Comparison of ENCODE assay signal across 9 mouse cellular contexts in genomic region chr7:65734024-65734423, GRCm38 (mm10). TPM values are rescaled to one million over a fixed set of nuclear protein-coding genes. Genes with fewer than 3 reads are reported as not detected.
DNase-seq lines count a peak whose midpoint lies in the region; ATAC-seq lines count a peak whose summit lies in the region.
"Had no signal": no experiment of that assay in that cellular context is flagged by ENCODE, and none has a peak within 500 bp of the region (broad histone marks: within the 10 kb centered on the region; RNA-seq: fewer than 3 reads in every experiment).

No protein-coding gene starts in this region.

- intact Hi-C loops in left cerebral cortex, postnatal 25 days (cut with DNase I): loop anchor here (5.0 kb wide), 1 partner anchor 293 kb away; no protein-coding TSS in a partner anchor
- intact Hi-C loops in left cerebral cortex, postnatal 10 days (cut with DNase I): loop anchor here (10.0 kb wide), 2 partner anchors 201 to 321 kb away; partner anchors contain the start of gene Snrpa1

- ATAC-seq in frontal cortex, adult (ENCODE audit: low TSS enrichment): peak; percentile 64; the same call in 1 of the 2 replicates
- no peak for ATAC-seq in megakaryocyte, adult 5-6 weeks (ENCODE audit: poor library complexity, severe bottlenecking)
- ATAC-seq: inflammation-experienced regulatory T-cells, adult 6 months had no signal

- no peak for DNase-seq in frontal cortex, postnatal 10 days (ENCODE audit: low spot score in 2 of 2)
- DNase-seq in left cerebral cortex, postnatal 25 days (ENCODE audit: low spot score in 2 of 2): peak; percentile 12 to 21
- no peak for DNase-seq in left cerebral cortex, postnatal 10 days (ENCODE audit: extremely low spot score in 1 of 2, low spot score in 2 of 2)
- peak; percentile 21 to 24 for DNase-seq in adrenal gland, postnatal 36 days
- DNase-seq in lung, postnatal 10 days: peak; percentile 26
- DNase-seq: thymus, postnatal 4 days had no signal

RNA-seq across cellular contexts. Expression of gene Tm2d3, which starts 43.1 kb away (rescaled TPM):
- total RNA-seq in left cerebral cortex, postnatal 25 days (2021): 10 to 100 TPM; 50.2 to 59.7 TPM
- total RNA-seq in left cerebral cortex, postnatal 10 days (2021): 10 to 100 TPM; 29.6 to 33.9 TPM
- 10 to 100 TPM; 59.4 to 60.7 TPM for total RNA-seq in adrenal gland, postnatal 36 days (2021)
- total RNA-seq in megakaryocyte, adult 5-6 weeks (2015): 27.7 and 29.5 TPM in 2 replicates
- 43.5 and 44.2 TPM in 2 replicates for total RNA-seq in megakaryocyte, adult 5-6 weeks (2017)

Comparison
In these comparisons a context has a peak if more than half of its experiments do, and no peak if none do; other contexts are left out.
1. DNase-seq: peak in left cerebral cortex, postnatal 25 days (2 of 2), adrenal gland, postnatal 36 days (2 of 2) and lung, postnatal 10 days (single experiment); none in frontal cortex, postnatal 10 days (0 of 2) and left cerebral cortex, postnatal 10 days (0 of 2).